Mouse (Mus musculus) thymus, postnatal 4 days (tissue): ENCODE measurements around the gene Arhgef1.

ENCODE experiments used
- DNase-seq: peaks from one replicate; pipeline ENCODE4 v3.0.0; 2021

The Arhgef1 gene

GRCm38 (mm10) chr7:24947316-24948048 lies 44.8 kb downstream of the Arhgef1 start:
- DNase-seq = no peak

- no peak for DNase-seq
Observed at GRCm38 (mm10) chr7:24948774-24949173, 46.1 kb downstream of the Arhgef1 start.

GRCm38 (mm10) chr7:24949958-24950623 lies 47.4 kb downstream of the Arhgef1 start:
- DNase-seq = peak; percentile 91

GRCm38 (mm10) chr7:24953966-24954365 lies 51.3 kb downstream of the Arhgef1 start:
- no peak for DNase-seq

GRCm38 (mm10) chr7:24954450-24954849 lies 51.7 kb downstream of the Arhgef1 start:
- DNase-seq = peak; percentile 77

- peak; percentile 31 for DNase-seq
Observed at GRCm38 (mm10) chr7:24955226-24955625, 52.5 kb downstream of the Arhgef1 start.

- DNase-seq = no peak
Observed at GRCm38 (mm10) chr7:24964288-24964687, 61.6 kb downstream of the Arhgef1 start.

GRCm38 (mm10) chr7:24964897-24965535 lies 62.3 kb downstream of the Arhgef1 start:
- DNase-seq = peak; percentile 91

- no peak for DNase-seq
Observed at GRCm38 (mm10) chr7:24967966-24968365, 65.3 kb downstream of the Arhgef1 start.

GRCm38 (mm10) chr7:24968463-24968862 lies 65.8 kb downstream of the Arhgef1 start:
- DNase-seq = no peak

- DNase-seq = no peak
Observed at GRCm38 (mm10) chr7:24969805-24970204, 67.1 kb downstream of the Arhgef1 start.

GRCm38 (mm10) chr7:24970341-24970740 lies 67.6 kb downstream of the Arhgef1 start:
- no peak for DNase-seq

GRCm38 (mm10) chr7:24971261-24971971 lies 68.7 kb downstream of the Arhgef1 start:
- DNase-seq = peak; percentile 70

GRCm38 (mm10) chr7:24971972-24972893 lies 69.5 kb downstream of the Arhgef1 start, which contains the start of gene Rabac1:
Gene Rabac1 (minus strand): TSS chr7:24972754.
- peak; percentile 92 for DNase-seq

GRCm38 (mm10) chr7:24973208-24973607 lies 70.5 kb downstream of the Arhgef1 start:
- DNase-seq = no peak

GRCm38 (mm10) chr7:24973902-24974301 lies 71.2 kb downstream of the Arhgef1 start:
- no peak for DNase-seq

GRCm38 (mm10) chr7:24974893-24975595 lies 72.3 kb downstream of the Arhgef1 start:
- peak; percentile 57 for DNase-seq
